Comparison of ENCODE assay signal across 8 mouse cellular contexts in the genomic region with DNA sequence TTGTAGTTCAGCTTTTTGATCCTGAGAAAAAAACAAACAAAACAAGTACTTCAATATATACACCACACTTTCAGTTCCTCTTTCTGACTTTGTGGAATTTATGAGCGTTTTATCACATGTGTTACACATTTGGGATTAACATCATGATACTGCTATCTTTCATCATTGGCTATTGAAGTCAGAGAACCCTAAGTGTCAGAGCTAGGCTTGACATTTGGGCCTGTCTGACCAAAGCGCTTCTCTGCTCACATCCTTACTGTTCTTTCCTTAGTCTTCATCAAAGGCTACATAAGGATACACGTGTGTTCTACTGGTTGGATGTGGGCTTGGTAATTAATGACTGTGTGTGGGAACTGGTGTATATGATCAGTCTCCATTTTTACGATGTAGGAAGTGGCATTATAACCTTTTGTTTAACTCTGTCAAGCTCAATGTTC. TPM values are rescaled to one million over a fixed set of nuclear protein-coding genes. Genes with fewer than 3 reads are reported as not detected.
DNase-seq lines count a peak whose midpoint lies in the region; ATAC-seq and TF ChIP-seq lines count a peak whose summit lies in the region.
"Had no signal": no experiment of that assay in that cellular context is flagged by ENCODE, and none has a peak within 500 bp of the region (broad histone marks: within the 10 kb centered on the region; RNA-seq: fewer than 3 reads in every experiment).

No protein-coding gene starts in this region.

- DNase-seq in lung, postnatal 10 days, result no peak
- peak in 1 of 3 experiments; percentile 10 for DNase-seq in liver, embryonic 14.5 days (ENCODE audit: low read depth in 3 of 3, low spot score in 3 of 3)
- DNase-seq in urinary bladder, adult 2 months (ENCODE audit: low spot score), result no peak
- no peak for DNase-seq in frontal cortex, postnatal 10 days (ENCODE audit: low spot score in 2 of 2)
- DNase-seq: adrenal gland, adult 2 months had no signal

- WGBS in lung, embryonic 15.5 days, result 62% methylated on average over 4 of the region's 4 CpGs
- 83% methylated on average over 4 of the region's 4 CpGs for WGBS in forebrain, embryonic 12.5 days
- 39% methylated on average over 4 of the region's 4 CpGs for WGBS in liver, embryonic 14.5 days (ENCODE audit: insufficient replicate concordance)
- WGBS in stomach, embryonic 14.5 days, result 68% methylated on average over 4 of the region's 4 CpGs

- no peak for TF ChIP-seq EP300 in liver, embryonic 14.5 days (IDR thresholded peaks at IDR 0.05; ENCODE audit: low read depth)

- no peak overlapping the region for H3K9ac ChIP-seq in lung, embryonic 15.5 days
- no peak overlapping the region for H3K9ac ChIP-seq in forebrain, embryonic 12.5 days
- H3K9ac ChIP-seq in liver, embryonic 14.5 days (replicated peaks), result peak overlapping the region; percentile 84
- H3K9ac ChIP-seq in stomach, embryonic 14.5 days (replicated peaks; ENCODE audit: low read depth, low read length), result no peak overlapping the region

- H3K36me3 ChIP-seq in lung, embryonic 15.5 days, result peaks cover 16% of the 10 kb centered on the region
- H3K36me3 ChIP-seq in forebrain, embryonic 12.5 days (replicated peaks), result peaks cover 8% of the 10 kb centered on the region
- peaks cover 6% of the 10 kb centered on the region for H3K36me3 ChIP-seq in liver, embryonic 14.5 days (replicated peaks; ENCODE audit: control insufficient read depth, insufficient read depth, low read depth)
- H3K36me3 ChIP-seq in stomach, embryonic 14.5 days (ENCODE audit: control insufficient read depth, insufficient read depth, low read length), result peaks cover 9% of the 10 kb centered on the region

- no peaks in the 10 kb centered on the region for H3K9me3 ChIP-seq in lung, embryonic 15.5 days
- no peaks in the 10 kb centered on the region for H3K9me3 ChIP-seq in forebrain, embryonic 12.5 days
- H3K9me3 ChIP-seq in liver, embryonic 14.5 days (ENCODE audit: control insufficient read depth, low read length), result no peaks in the 10 kb centered on the region
- no peaks in the 10 kb centered on the region for H3K9me3 ChIP-seq in stomach, embryonic 14.5 days (ENCODE audit: control insufficient read depth, low read depth, low read length)

- H3K4me2 ChIP-seq in lung, embryonic 15.5 days, result peak overlapping the region; percentile 77
- peak overlapping the region; percentile 87; the same call in 1 of the 2 replicates for H3K4me2 ChIP-seq in forebrain, embryonic 12.5 days
- peak overlapping the region; percentile 92 for H3K4me2 ChIP-seq in liver, embryonic 14.5 days (ENCODE audit: low read depth)
- peak overlapping the region; percentile 91 for H3K4me2 ChIP-seq in stomach, embryonic 14.5 days (replicated peaks; ENCODE audit: low read depth, low read length)

- no peak for TF ChIP-seq CTCF in liver, embryonic 14.5 days (IDR thresholded peaks at IDR 0.05; ENCODE audit: low read depth)

- 0 out of 2 replicates have a peak overlapping the region, but pooled peaks have one; percentile 89 for H3K4me3 ChIP-seq in lung, embryonic 15.5 days
- H3K4me3 ChIP-seq in forebrain, embryonic 12.5 days (replicated peaks), result no peak overlapping the region
- H3K4me3 ChIP-seq in liver, embryonic 14.5 days (ENCODE audit: insufficient read depth in 1 of 2, low read depth in 2 of 2, low read length in 2 of 2), result no peak overlapping the region
- H3K4me3 ChIP-seq in stomach, embryonic 14.5 days (ENCODE audit: low read depth, low read length), result no peak overlapping the region

- no peak overlapping the region for H3K27ac ChIP-seq in lung, embryonic 15.5 days
- no peak overlapping the region for H3K27ac ChIP-seq in forebrain, embryonic 12.5 days
- peak overlapping the region; percentile 26 for H3K27ac ChIP-seq in liver, embryonic 14.5 days
- no peak overlapping the region for H3K27ac ChIP-seq in stomach, embryonic 14.5 days (ENCODE audit: low read length)

- H3K4me1 ChIP-seq in lung, embryonic 15.5 days, result peaks cover 26% of the 10 kb centered on the region
- H3K4me1 ChIP-seq in forebrain, embryonic 12.5 days, result peaks cover 26% of the 10 kb centered on the region
- H3K4me1 ChIP-seq in liver, embryonic 14.5 days (replicated peaks; ENCODE audit: control insufficient read depth in 2 of 2, insufficient read depth in 2 of 2, low read length in 1 of 2), result peaks cover 11 to 26% of the 10 kb centered on the region in 2 experiments
- peaks cover 17% of the 10 kb centered on the region; the same call in 1 of the 2 replicates for H3K4me1 ChIP-seq in stomach, embryonic 14.5 days (ENCODE audit: control insufficient read depth, insufficient read depth, low read length)

- no peaks in the 10 kb centered on the region for H3K27me3 ChIP-seq in lung, embryonic 15.5 days
- no peaks in the 10 kb centered on the region for H3K27me3 ChIP-seq in forebrain, embryonic 12.5 days
- H3K27me3 ChIP-seq in liver, embryonic 14.5 days (ENCODE audit: control insufficient read depth, insufficient read depth, low read length), result no peaks in the 10 kb centered on the region
- no peaks in the 10 kb centered on the region for H3K27me3 ChIP-seq in stomach, embryonic 14.5 days (ENCODE audit: control insufficient read depth, insufficient read depth, low read length)

- no peak for ATAC-seq in lung, embryonic 15.5 days (ENCODE audit: borderline replicate concordance, extremely low read depth, low FRiP score, low TSS enrichment)
- no peak for ATAC-seq in forebrain, embryonic 12.5 days (ENCODE audit: low FRiP score)
- no peak for ATAC-seq in liver, embryonic 14.5 days (ENCODE audit: insufficient read depth)
- ATAC-seq in stomach, embryonic 14.5 days (ENCODE audit: insufficient number of reproducible peaks, insufficient read depth, low FRiP score, low read depth), result no peak

RNA-seq across cellular contexts. Expression of a gene that starts 0.8 kb away (rescaled TPM):
- 38.9 and 39.5 TPM in 2 replicates for polyA plus RNA-seq in lung, embryonic 15.5 days (2015; fragmentation: Nextera tagmentation; extraction: Ambion mirVana)
- 38.0 and 40.6 TPM in 2 replicates for polyA plus RNA-seq in forebrain, embryonic 12.5 days (2016; fragmentation: Nextera tagmentation; extraction: Ambion mirVana)
- 10.1 and 10.8 TPM in 2 replicates for polyA plus RNA-seq in liver, embryonic 14.5 days (2012; rRNA removed)
- 12.7 and 13.5 TPM in 2 replicates for polyA plus RNA-seq in liver, embryonic 14.5 days (2014; fragmentation: Nextera tagmentation; extraction: Ambion mirVana)
- polyA plus RNA-seq in stomach, embryonic 14.5 days (2014; fragmentation: Nextera tagmentation; extraction: Ambion mirVana), result 38.9 and 46.1 TPM in 2 replicates
- polyA plus RNA-seq in urinary bladder, adult 2 months (2012; rRNA removed), result 19.7 and 22.0 TPM in 2 replicates

RNA-seq across cellular contexts. Expression of a gene that starts 1.3 kb away (rescaled TPM):
- 31.7 and 35.8 TPM in 2 replicates for polyA plus RNA-seq in lung, embryonic 15.5 days (2015; fragmentation: Nextera tagmentation; extraction: Ambion mirVana)
- polyA plus RNA-seq in forebrain, embryonic 12.5 days (2016; fragmentation: Nextera tagmentation; extraction: Ambion mirVana), result 35.6 and 38.0 TPM in 2 replicates
- polyA plus RNA-seq in liver, embryonic 14.5 days (2012; rRNA removed), result 11.4 and 11.5 TPM in 2 replicates
- polyA plus RNA-seq in liver, embryonic 14.5 days (2014; fragmentation: Nextera tagmentation; extraction: Ambion mirVana), result 15.8 and 16.9 TPM in 2 replicates
- polyA plus RNA-seq in stomach, embryonic 14.5 days (2014; fragmentation: Nextera tagmentation; extraction: Ambion mirVana), result 34.4 and 37.8 TPM in 2 replicates
- 60.8 and 68.2 TPM in 2 replicates for polyA plus RNA-seq in urinary bladder, adult 2 months (2012; rRNA removed)

RNA-seq across cellular contexts. Expression of a gene that starts 6.0 kb away (rescaled TPM):
- polyA plus RNA-seq in lung, embryonic 15.5 days (2015; fragmentation: Nextera tagmentation; extraction: Ambion mirVana), result 11.3 and 12.2 TPM in 2 replicates
- 10.6 and 11.7 TPM in 2 replicates for polyA plus RNA-seq in forebrain, embryonic 12.5 days (2016; fragmentation: Nextera tagmentation; extraction: Ambion mirVana)
- polyA plus RNA-seq in liver, embryonic 14.5 days (2012; rRNA removed), result 4.0 and 5.2 TPM in 2 replicates
- 9.4 and 12.8 TPM in 2 replicates for polyA plus RNA-seq in liver, embryonic 14.5 days (2014; fragmentation: Nextera tagmentation; extraction: Ambion mirVana)
- polyA plus RNA-seq in stomach, embryonic 14.5 days (2014; fragmentation: Nextera tagmentation; extraction: Ambion mirVana), result 13.7 and 14.0 TPM in 2 replicates
- polyA plus RNA-seq in urinary bladder, adult 2 months (2012; rRNA removed), result 8.2 and 8.6 TPM in 2 replicates

RNA-seq across cellular contexts. Expression of a gene that starts 21.9 kb away (rescaled TPM):
- 14.5 and 16.4 TPM in 2 replicates for polyA plus RNA-seq in lung, embryonic 15.5 days (2015; fragmentation: Nextera tagmentation; extraction: Ambion mirVana)
- polyA plus RNA-seq in forebrain, embryonic 12.5 days (2016; fragmentation: Nextera tagmentation; extraction: Ambion mirVana), result 0.54 TPM in 1 of 2 replicates, not detected in the other
- 0.20 and 0.35 TPM in 2 replicates for polyA plus RNA-seq in liver, embryonic 14.5 days (2012; rRNA removed)
- not detected in 2 replicates for polyA plus RNA-seq in liver, embryonic 14.5 days (2014; fragmentation: Nextera tagmentation; extraction: Ambion mirVana)
- polyA plus RNA-seq in stomach, embryonic 14.5 days (2014; fragmentation: Nextera tagmentation; extraction: Ambion mirVana), result 1.5 and 3.2 TPM in 2 replicates
- polyA plus RNA-seq in urinary bladder, adult 2 months (2012; rRNA removed), result 48.5 and 54.7 TPM in 2 replicates

RNA-seq across cellular contexts. Expression of a gene that starts 22.9 kb away (rescaled TPM):
- polyA plus RNA-seq in lung, embryonic 15.5 days (2015; fragmentation: Nextera tagmentation; extraction: Ambion mirVana), result 111 and 131 TPM in 2 replicates
- 3.9 and 6.5 TPM in 2 replicates for polyA plus RNA-seq in forebrain, embryonic 12.5 days (2016; fragmentation: Nextera tagmentation; extraction: Ambion mirVana)
- 1.7 and 2.7 TPM in 2 replicates for polyA plus RNA-seq in liver, embryonic 14.5 days (2012; rRNA removed)
- polyA plus RNA-seq in liver, embryonic 14.5 days (2014; fragmentation: Nextera tagmentation; extraction: Ambion mirVana), result 4.5 and 4.7 TPM in 2 replicates
- 43.7 and 47.9 TPM in 2 replicates for polyA plus RNA-seq in stomach, embryonic 14.5 days (2014; fragmentation: Nextera tagmentation; extraction: Ambion mirVana)
- 150 and 169 TPM in 2 replicates for polyA plus RNA-seq in urinary bladder, adult 2 months (2012; rRNA removed)
